Mouse (Mus musculus): Measurements from ENCODE around the gene Tnfrsf4. TPM values are rescaled to one million over a fixed set of nuclear protein-coding genes. Genes with fewer than 3 reads are reported as not detected.

The Tnfrsf4 gene
- polyA plus RNA-seq (2014; fragmentation: Illumina TruSeq; extraction: RNeasy Lipid Tissue Mini Kit (QIAGEN cat#74804); ENCODE audit: low read depth, low replicate concordance) = not detected

GRCm38 (mm10) chr4:156013637-156014036 lies at the start of gene Tnfrsf4:
Gene Tnfrsf4 (plus strand): TSS chr4:156013843.

GRCm38 (mm10) chr4:155992241-155992905 lies 21.3 kb upstream of the Tnfrsf4 start, which contains the start of the genes B3galt6 and Sdf4:
Gene B3galt6 (minus strand): TSS chr4:155992649.
Gene Sdf4 (plus strand): TSS chr4:155992872.

GRCm38 (mm10) chr4:156026013-156026412 lies 12.4 kb downstream of the Tnfrsf4 start, which contains the start of gene Tnfrsf18:
Gene Tnfrsf18 (plus strand): TSS chr4:156026164.

GRCm38 (mm10) chr4:156059261-156059660 lies 45.6 kb downstream of the Tnfrsf4 start, which contains the start of gene Ttll10:
Gene Ttll10 (minus strand): TSS chr4:156059414.

Other genes starting within 250 kb of the Tnfrsf4 start
- 3.3 TPM for gene Vwa1, start 239.1 kb upstream of the Tnfrsf4 start, polyA plus RNA-seq (2014; fragmentation: Illumina TruSeq; extraction: RNeasy Lipid Tissue Mini Kit (QIAGEN cat#74804); ENCODE audit: low read depth, low replicate concordance)
- 2.2 TPM for gene Tmem88b, start 228.0 kb upstream of the Tnfrsf4 start, polyA plus RNA-seq (2014; fragmentation: Illumina TruSeq; extraction: RNeasy Lipid Tissue Mini Kit (QIAGEN cat#74804); ENCODE audit: low read depth, low replicate concordance)
- not detected for gene Ankrd65, start 223.4 kb upstream of the Tnfrsf4 start, polyA plus RNA-seq (2014; fragmentation: Illumina TruSeq; extraction: RNeasy Lipid Tissue Mini Kit (QIAGEN cat#74804); ENCODE audit: low read depth, low replicate concordance)
- 87.6 TPM for gene Mrpl20, start 211.0 kb upstream of the Tnfrsf4 start, polyA plus RNA-seq (2014; fragmentation: Illumina TruSeq; extraction: RNeasy Lipid Tissue Mini Kit (QIAGEN cat#74804); ENCODE audit: low read depth, low replicate concordance)
- gene Ccnl2, start 201.4 kb upstream of the Tnfrsf4 start, polyA plus RNA-seq (2014; fragmentation: Illumina TruSeq; extraction: RNeasy Lipid Tissue Mini Kit (QIAGEN cat#74804); ENCODE audit: low read depth, low replicate concordance) = 37.9 TPM
- 6.3 TPM for gene Aurkaip1, start 182.6 kb upstream of the Tnfrsf4 start, polyA plus RNA-seq (2014; fragmentation: Illumina TruSeq; extraction: RNeasy Lipid Tissue Mini Kit (QIAGEN cat#74804); ENCODE audit: low read depth, low replicate concordance)
- gene Mxra8, start 174.2 kb upstream of the Tnfrsf4 start, polyA plus RNA-seq (2014; fragmentation: Illumina TruSeq; extraction: RNeasy Lipid Tissue Mini Kit (QIAGEN cat#74804); ENCODE audit: low read depth, low replicate concordance) = 43.1 TPM
- 3.0 TPM for gene Dvl1, start 166.4 kb upstream of the Tnfrsf4 start, polyA plus RNA-seq (2014; fragmentation: Illumina TruSeq; extraction: RNeasy Lipid Tissue Mini Kit (QIAGEN cat#74804); ENCODE audit: low read depth, low replicate concordance)
- not detected for gene Tas1r3, start 150.5 kb upstream of the Tnfrsf4 start, polyA plus RNA-seq (2014; fragmentation: Illumina TruSeq; extraction: RNeasy Lipid Tissue Mini Kit (QIAGEN cat#74804); ENCODE audit: low read depth, low replicate concordance)
- 6.4 TPM for gene Cptp, start 144.4 kb upstream of the Tnfrsf4 start, polyA plus RNA-seq (2014; fragmentation: Illumina TruSeq; extraction: RNeasy Lipid Tissue Mini Kit (QIAGEN cat#74804); ENCODE audit: low read depth, low replicate concordance)
- 1.9 TPM for gene Ints11, start 144.3 kb upstream of the Tnfrsf4 start, polyA plus RNA-seq (2014; fragmentation: Illumina TruSeq; extraction: RNeasy Lipid Tissue Mini Kit (QIAGEN cat#74804); ENCODE audit: low read depth, low replicate concordance)
- gene Pusl1, start 122.1 kb upstream of the Tnfrsf4 start, polyA plus RNA-seq (2014; fragmentation: Illumina TruSeq; extraction: RNeasy Lipid Tissue Mini Kit (QIAGEN cat#74804); ENCODE audit: low read depth, low replicate concordance) = 1.4 TPM
- 0.97 TPM for gene Acap3, start 122.0 kb upstream of the Tnfrsf4 start, polyA plus RNA-seq (2014; fragmentation: Illumina TruSeq; extraction: RNeasy Lipid Tissue Mini Kit (QIAGEN cat#74804); ENCODE audit: low read depth, low replicate concordance)
- gene Ube2j2, start 70.0 kb upstream of the Tnfrsf4 start, polyA plus RNA-seq (2014; fragmentation: Illumina TruSeq; extraction: RNeasy Lipid Tissue Mini Kit (QIAGEN cat#74804); ENCODE audit: low read depth, low replicate concordance) = 50.5 TPM
- gene C1qtnf12, start 51.5 kb upstream of the Tnfrsf4 start, polyA plus RNA-seq (2014; fragmentation: Illumina TruSeq; extraction: RNeasy Lipid Tissue Mini Kit (QIAGEN cat#74804); ENCODE audit: low read depth, low replicate concordance) = 28.0 TPM
- gene B3galt6, start 21.2 kb upstream of the Tnfrsf4 start, polyA plus RNA-seq (2014; fragmentation: Illumina TruSeq; extraction: RNeasy Lipid Tissue Mini Kit (QIAGEN cat#74804); ENCODE audit: low read depth, low replicate concordance) = 5.6 TPM
- gene Sdf4, start 21.0 kb upstream of the Tnfrsf4 start, polyA plus RNA-seq (2014; fragmentation: Illumina TruSeq; extraction: RNeasy Lipid Tissue Mini Kit (QIAGEN cat#74804); ENCODE audit: low read depth, low replicate concordance) = 121 TPM
- gene Tnfrsf18, start 12.3 kb downstream of the Tnfrsf4 start, polyA plus RNA-seq (2014; fragmentation: Illumina TruSeq; extraction: RNeasy Lipid Tissue Mini Kit (QIAGEN cat#74804); ENCODE audit: low read depth, low replicate concordance) = not detected
- 0.61 TPM for gene Ttll10, start 45.6 kb downstream of the Tnfrsf4 start, polyA plus RNA-seq (2014; fragmentation: Illumina TruSeq; extraction: RNeasy Lipid Tissue Mini Kit (QIAGEN cat#74804); ENCODE audit: low read depth, low replicate concordance)
- gene 9430015G10Rik, start 96.1 kb downstream of the Tnfrsf4 start, polyA plus RNA-seq (2014; fragmentation: Illumina TruSeq; extraction: RNeasy Lipid Tissue Mini Kit (QIAGEN cat#74804); ENCODE audit: low read depth, low replicate concordance) = 1.5 TPM
- gene Rnf223, start 116.7 kb downstream of the Tnfrsf4 start, polyA plus RNA-seq (2014; fragmentation: Illumina TruSeq; extraction: RNeasy Lipid Tissue Mini Kit (QIAGEN cat#74804); ENCODE audit: low read depth, low replicate concordance) = not detected
- gene Agrn, start 183.6 kb downstream of the Tnfrsf4 start, polyA plus RNA-seq (2014; fragmentation: Illumina TruSeq; extraction: RNeasy Lipid Tissue Mini Kit (QIAGEN cat#74804); ENCODE audit: low read depth, low replicate concordance) = 20.3 TPM
- gene Isg15, start 187.0 kb downstream of the Tnfrsf4 start, polyA plus RNA-seq (2014; fragmentation: Illumina TruSeq; extraction: RNeasy Lipid Tissue Mini Kit (QIAGEN cat#74804); ENCODE audit: low read depth, low replicate concordance) = not detected
- 0.77 TPM for gene AW011738, start 189.5 kb downstream of the Tnfrsf4 start, polyA plus RNA-seq (2014; fragmentation: Illumina TruSeq; extraction: RNeasy Lipid Tissue Mini Kit (QIAGEN cat#74804); ENCODE audit: low read depth, low replicate concordance)
- gene Perm1, start 202.0 kb downstream of the Tnfrsf4 start, polyA plus RNA-seq (2014; fragmentation: Illumina TruSeq; extraction: RNeasy Lipid Tissue Mini Kit (QIAGEN cat#74804); ENCODE audit: low read depth, low replicate concordance) = 2.7 TPM
- gene Plekhn1, start 221.0 kb downstream of the Tnfrsf4 start, polyA plus RNA-seq (2014; fragmentation: Illumina TruSeq; extraction: RNeasy Lipid Tissue Mini Kit (QIAGEN cat#74804); ENCODE audit: low read depth, low replicate concordance) = 2.0 TPM
- 4.9 TPM for gene Noc2l, start 222.2 kb downstream of the Tnfrsf4 start, polyA plus RNA-seq (2014; fragmentation: Illumina TruSeq; extraction: RNeasy Lipid Tissue Mini Kit (QIAGEN cat#74804); ENCODE audit: low read depth, low replicate concordance)
- not detected for gene Samd11, start 241.8 kb downstream of the Tnfrsf4 start, polyA plus RNA-seq (2014; fragmentation: Illumina TruSeq; extraction: RNeasy Lipid Tissue Mini Kit (QIAGEN cat#74804); ENCODE audit: low read depth, low replicate concordance)

Data from kidney, adult 10 weeks (tissue).